Comparison of ENCODE assay signal across 8 mouse cellular contexts in the genomic region with DNA sequence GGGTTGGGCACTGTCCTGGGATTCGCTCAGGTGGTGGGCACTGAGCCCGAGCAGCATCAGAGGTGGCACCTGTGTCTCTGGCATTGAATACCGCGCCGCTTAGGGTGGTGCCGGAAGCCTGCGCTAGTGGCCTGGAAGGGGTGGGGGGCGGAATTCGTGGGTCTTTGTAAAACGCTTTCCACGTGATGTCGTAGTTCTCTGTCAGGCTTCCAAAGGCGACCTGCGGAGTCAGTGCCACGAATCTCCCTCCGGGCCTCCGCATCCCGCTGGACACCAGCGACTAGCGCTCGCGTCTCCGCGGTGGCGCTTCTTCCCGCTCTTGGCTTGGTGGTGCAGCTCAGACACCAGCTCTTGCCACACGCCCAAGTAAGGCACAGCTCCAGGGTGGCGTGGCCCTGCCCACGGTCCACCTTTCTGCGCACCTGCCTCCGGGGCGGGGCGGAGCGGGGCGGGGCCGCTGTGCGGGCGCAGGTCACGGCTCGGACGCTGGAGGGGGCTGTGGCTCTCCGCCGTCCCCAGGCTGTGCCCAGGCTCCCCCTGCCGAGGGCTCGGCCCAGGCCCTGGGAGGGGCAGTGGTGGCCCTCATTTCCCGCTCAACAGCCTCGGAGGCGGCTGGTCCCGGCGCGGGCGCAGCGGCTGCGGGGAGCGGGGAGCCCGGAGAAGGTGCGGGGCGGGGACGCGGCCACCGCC. TPM values are rescaled to one million over a fixed set of nuclear protein-coding genes. Genes with fewer than 3 reads are reported as not detected.
DNase-seq lines count a peak whose midpoint lies in the region; ATAC-seq and TF ChIP-seq lines count a peak whose summit lies in the region.

A gene (plus strand): TSS at position 228 of the 690 bp plus-strand sequence.

- no peak for ATAC-seq in erythroblast, adult 5-6 weeks (replicated peaks; ENCODE audit: low FRiP score, poor library complexity, severe bottlenecking)
- peak; percentile 91 for ATAC-seq in embryonic facial prominence, embryonic 13.5 days (ENCODE audit: insufficient number of reproducible peaks, insufficient read depth, low FRiP score, low TSS enrichment, low read depth)
- peak; percentile 89 for ATAC-seq in limb, embryonic 14.5 days (ENCODE audit: low FRiP score, low read depth)
- ATAC-seq in midbrain, embryonic 16.5 days, result peak; percentile 94

- 1% methylated on average over 45 of the region's 61 CpGs for WGBS in embryonic facial prominence, embryonic 13.5 days
- 2% methylated on average over 39 of the region's 61 CpGs for WGBS in limb, embryonic 14.5 days
- WGBS in midbrain, embryonic 16.5 days, result under 1% methylated on average over 51 of the region's 61 CpGs

- peak; percentile 62 for DNase-seq in heart, adult 8-10 months (ENCODE audit: low spot score)
- DNase-seq in kidney, adult 8-10 months, result peak; percentile 87 to 93
- DNase-seq in limb, embryonic 14.5 days (ENCODE audit: low spot score), result peak; percentile 80
- DNase-seq in spleen, postnatal 36 days (ENCODE audit: low spot score in 2 of 2), result peak; percentile 46 to 51

- peak within 1 kb of the TSS; percentile 56 for H3K4me3 ChIP-seq in erythroblast, embryonic 14.5 days (replicated peaks)
- peak within 1 kb of the TSS; percentile 94 for H3K4me3 ChIP-seq in embryonic facial prominence, embryonic 13.5 days
- H3K4me3 ChIP-seq in limb, embryonic 14.5 days (replicated peaks; ENCODE audit: low read length), result peak within 1 kb of the TSS; percentile 94
- peak within 1 kb of the TSS; percentile 92 for H3K4me3 ChIP-seq in midbrain, embryonic 16.5 days (ENCODE audit: low read depth, low read length)

- H3K4me2 ChIP-seq in embryonic facial prominence, embryonic 13.5 days, result peak within 1 kb of the TSS; percentile 96
- H3K4me2 ChIP-seq in limb, embryonic 14.5 days (replicated peaks; ENCODE audit: low read depth, low read length, severe bottlenecking), result peak within 1 kb of the TSS; percentile 73
- H3K4me2 ChIP-seq in midbrain, embryonic 16.5 days (ENCODE audit: low read length), result peak within 1 kb of the TSS; percentile 89

- peak within 1 kb of the TSS; percentile 93 for H3K27ac ChIP-seq in embryonic facial prominence, embryonic 13.5 days
- H3K27ac ChIP-seq in limb, embryonic 14.5 days (replicated peaks; ENCODE audit: low read depth, low read length), result peak within 1 kb of the TSS; percentile 83
- H3K27ac ChIP-seq in midbrain, embryonic 16.5 days (ENCODE audit: low read length), result peak within 1 kb of the TSS; percentile 89

- H3K9ac ChIP-seq in embryonic facial prominence, embryonic 13.5 days, result peak within 1 kb of the TSS; percentile 96
- peak within 1 kb of the TSS; percentile 97 for H3K9ac ChIP-seq in limb, embryonic 14.5 days (ENCODE audit: low read depth, low read length, severe bottlenecking)
- H3K9ac ChIP-seq in midbrain, embryonic 16.5 days (ENCODE audit: low read depth, low read length), result peak within 1 kb of the TSS; percentile 86

- 0 out of 2 replicates have a peak, but pooled peaks have one; percentile 55 for TF ChIP-seq POLR2A in limb, embryonic 14.5 days (IDR thresholded peaks at IDR 0.05; ENCODE audit: borderline replicate concordance, extremely low read depth, insufficient read depth, insufficient read length)

- H3K36me3 ChIP-seq in erythroblast, embryonic 14.5 days (ENCODE audit: control insufficient read depth), result no peaks in the 10 kb centered on the region
- H3K36me3 ChIP-seq in embryonic facial prominence, embryonic 13.5 days, result no peaks in the 10 kb centered on the region
- no peaks in the 10 kb centered on the region for H3K36me3 ChIP-seq in limb, embryonic 14.5 days (ENCODE audit: control insufficient read depth, insufficient read depth, low read length)
- no peaks in the 10 kb centered on the region for H3K36me3 ChIP-seq in midbrain, embryonic 16.5 days (ENCODE audit: control insufficient read depth, insufficient read depth, low read length)

- H3K9me3 ChIP-seq in erythroblast, embryonic 14.5 days (ENCODE audit: control insufficient read depth, low read length), result no peaks in the 10 kb centered on the region; the same call in 1 of the 2 replicates
- no peaks in the 10 kb centered on the region for H3K9me3 ChIP-seq in embryonic facial prominence, embryonic 13.5 days
- no peaks in the 10 kb centered on the region for H3K9me3 ChIP-seq in limb, embryonic 14.5 days (ENCODE audit: control insufficient read depth, low read length)
- no peaks in the 10 kb centered on the region for H3K9me3 ChIP-seq in midbrain, embryonic 16.5 days (replicated peaks; ENCODE audit: control insufficient read depth, low read length, poor library complexity, severe bottlenecking)

- peaks cover 55% of the 10 kb centered on the region for H3K27me3 ChIP-seq in erythroblast, embryonic 14.5 days (ENCODE audit: control insufficient read depth)
- H3K27me3 ChIP-seq in embryonic facial prominence, embryonic 13.5 days, result 0 out of 2 replicates have a peak, but pooled peaks cover 3% of the 10 kb centered on the region
- H3K27me3 ChIP-seq in limb, embryonic 14.5 days (ENCODE audit: control insufficient read depth, insufficient read depth, low read length), result no peaks in the 10 kb centered on the region
- no peaks in the 10 kb centered on the region for H3K27me3 ChIP-seq in midbrain, embryonic 16.5 days (ENCODE audit: control insufficient read depth, insufficient read depth, low read depth, low read length)

- H3K4me1 ChIP-seq in erythroblast, embryonic 14.5 days (ENCODE audit: control insufficient read depth), result no peaks in the 10 kb centered on the region
- H3K4me1 ChIP-seq in embryonic facial prominence, embryonic 13.5 days, result peaks cover 42% of the 10 kb centered on the region
- H3K4me1 ChIP-seq in limb, embryonic 14.5 days (ENCODE audit: control insufficient read depth, insufficient read depth, low read length), result peaks cover 31% of the 10 kb centered on the region
- peaks cover 35% of the 10 kb centered on the region for H3K4me1 ChIP-seq in midbrain, embryonic 16.5 days (ENCODE audit: control insufficient read depth, insufficient read depth, low read length)

RNA-seq across cellular contexts. Expression of the gene that starts here (rescaled TPM):
- polyA plus RNA-seq in erythroblast, embryonic 14.5 days (2012), result 0.09 TPM in 1 of 2 replicates, not detected in the other
- 0.42 and 0.58 TPM in 2 replicates for total RNA-seq in erythroblast, adult 5-6 weeks (2015; ENCODE audit: low replicate concordance)
- 1.5 TPM in 1 of 2 replicates, not detected in the other for total RNA-seq in erythroblast, adult 5-6 weeks (2017; ENCODE audit: low replicate concordance)
- 38.7 and 39.6 TPM in 2 replicates for polyA plus RNA-seq in embryonic facial prominence, embryonic 13.5 days (2015; fragmentation: Nextera tagmentation; extraction: Ambion mirVana)
- 10 to 100 TPM in 2 of 4 experiments, 1 to 10 TPM in 2; 9.1 to 10.7 (median 10.2) TPM for total RNA-seq in heart, adult 8-10 months (2022)
- 78.5 and 91.4 TPM in 2 replicates for polyA plus RNA-seq in limb, embryonic 14.5 days (2012; rRNA removed)
- 43.3 and 51.4 TPM in 2 replicates for polyA plus RNA-seq in limb, embryonic 14.5 days (2014; fragmentation: Nextera tagmentation; extraction: Ambion mirVana)
- polyA plus RNA-seq in midbrain, embryonic 16.5 days (2015; fragmentation: Nextera tagmentation; extraction: Ambion mirVana), result 39.8 and 40.2 TPM in 2 replicates

Comparison
In these comparisons a context has a peak if more than half of its experiments do, and no peak if none do; other contexts are left out.
1. RNA of the gene that starts here (polyA plus RNA-seq): 43.3 to 91.4 TPM in limb, embryonic 14.5 days, 39.8 to 40.2 TPM in midbrain, embryonic 16.5 days and 38.7 to 39.6 TPM in embryonic facial prominence, embryonic 13.5 days; 0.09 TPM in erythroblast, embryonic 14.5 days; every median in the first group is over 10 times any median in the second.
2. Peak in every context shown above with its lines, with median percentiles within 50 percentile points of each other: H3K4me3 ChIP-seq, H3K27ac ChIP-seq, H3K4me2 ChIP-seq, H3K9ac ChIP-seq and DNase-seq.